Comparison of ENCODE assay signal across 17 mouse cellular contexts in the genomic region with DNA sequence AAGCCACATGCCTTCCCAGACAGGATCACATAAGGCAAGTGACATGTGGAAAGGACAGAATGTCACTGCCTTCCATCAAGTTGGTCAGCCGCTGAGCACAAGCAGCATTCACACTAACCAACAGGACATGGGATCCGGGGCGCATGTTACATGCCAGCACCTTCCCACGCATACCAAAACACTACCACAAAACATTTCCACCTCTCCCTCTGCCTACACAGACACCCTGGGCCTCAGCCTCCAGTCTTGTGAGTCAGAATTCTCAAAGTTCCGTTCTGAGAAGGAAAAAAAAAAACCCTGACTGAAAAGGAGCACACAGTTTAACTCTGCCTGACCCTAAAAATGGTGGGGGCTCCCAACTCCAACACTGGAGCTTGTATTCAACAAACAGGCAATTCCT.
A peak's percentile ranks its signal among the peaks of the same experiment; 100 is the strongest.
DNase-seq lines count a peak whose midpoint lies in the region; ATAC-seq and TF ChIP-seq lines count a peak whose summit lies in the region.
"Had no signal": no experiment of that assay in that cellular context is flagged by ENCODE, and none has a peak within 500 bp of the region (broad histone marks: within the 10 kb centered on the region; RNA-seq: fewer than 3 reads in every experiment).

No protein-coding gene starts in this region.

- no peaks in the 10 kb centered on the region; the same call in none of the 2 replicates for H3K4me1 ChIP-seq in hindbrain, embryonic 13.5 days (replicated peaks)
- peaks cover 6% of the 10 kb centered on the region for H3K4me1 ChIP-seq in hindbrain, embryonic 12.5 days
- H3K4me1 ChIP-seq in lung, embryonic 14.5 days (ENCODE audit: insufficient read depth): peaks cover 38% of the 10 kb centered on the region
- peaks cover 6% of the 10 kb centered on the region; the same call in 1 of the 2 replicates for H3K4me1 ChIP-seq in embryonic facial prominence, embryonic 14.5 days (ENCODE audit: control insufficient read depth, insufficient read depth, low read length)
- peaks cover 41% of the 10 kb centered on the region for H3K4me1 ChIP-seq in stomach, embryonic 14.5 days (ENCODE audit: control insufficient read depth, insufficient read depth, low read length)
- H3K4me1 ChIP-seq in forebrain, embryonic 11.5 days (replicated peaks; ENCODE audit: control insufficient read depth, insufficient read depth, low read length): peaks cover 5% of the 10 kb centered on the region; the same call in 1 of the 2 replicates

- no peak for ATAC-seq in hindbrain, embryonic 13.5 days (ENCODE audit: low FRiP score)
- no peak for ATAC-seq in hindbrain, embryonic 12.5 days (ENCODE audit: low FRiP score)
- no peak for ATAC-seq in lung, embryonic 14.5 days (ENCODE audit: insufficient read depth)
- ATAC-seq in embryonic facial prominence, embryonic 14.5 days (ENCODE audit: low read depth): no peak
- ATAC-seq in stomach, embryonic 14.5 days (ENCODE audit: insufficient number of reproducible peaks, insufficient read depth, low FRiP score, low read depth): no peak
- ATAC-seq in erythroid progenitor cell, adult 5-6 weeks (replicated peaks; ENCODE audit: low FRiP score, poor library complexity, severe bottlenecking): no peak
- no peak for ATAC-seq in forebrain, embryonic 11.5 days (replicated peaks; ENCODE audit: low FRiP score)

- H3K9ac ChIP-seq in hindbrain, embryonic 13.5 days: no peak overlapping the region
- H3K9ac ChIP-seq in hindbrain, embryonic 12.5 days: no peak overlapping the region
- H3K9ac ChIP-seq in lung, embryonic 14.5 days: no peak overlapping the region
- H3K9ac ChIP-seq in embryonic facial prominence, embryonic 14.5 days (ENCODE audit: low read depth, low read length): no peak overlapping the region
- no peak overlapping the region for H3K9ac ChIP-seq in stomach, embryonic 14.5 days (replicated peaks; ENCODE audit: low read depth, low read length)
- H3K9ac ChIP-seq in forebrain, embryonic 11.5 days (ENCODE audit: low read length): no peak overlapping the region
- H3K9ac ChIP-seq: liver, embryonic 14.5 days had no signal

- WGBS in hindbrain, embryonic 13.5 days: 85% methylated on average over 5 of the region's 5 CpGs
- 80% methylated on average over 5 of the region's 5 CpGs for WGBS in hindbrain, embryonic 12.5 days
- 52% methylated on average over 5 of the region's 5 CpGs for WGBS in lung, embryonic 14.5 days
- 75% methylated on average over 5 of the region's 5 CpGs for WGBS in embryonic facial prominence, embryonic 14.5 days
- 84% methylated on average over 5 of the region's 5 CpGs for whole genome bisulfite sequencing in stomach, embryonic 14.5 days
- 84% methylated on average over 5 of the region's 5 CpGs for WGBS in forebrain, embryonic 11.5 days

- H3K27ac ChIP-seq in hindbrain, embryonic 13.5 days: 0 out of 2 replicates have a peak overlapping the region, but pooled peaks have one; percentile 5
- H3K27ac ChIP-seq in hindbrain, embryonic 12.5 days: no peak overlapping the region
- peak overlapping the region; percentile 63; the same call in 1 of the 2 replicates for H3K27ac ChIP-seq in lung, embryonic 14.5 days (ENCODE audit: low read depth)
- peak overlapping the region; percentile 49; the same call in 1 of the 2 replicates for H3K27ac ChIP-seq in embryonic facial prominence, embryonic 14.5 days (replicated peaks; ENCODE audit: low read depth, low read length)
- H3K27ac ChIP-seq in stomach, embryonic 14.5 days (ENCODE audit: low read length): peak overlapping the region; percentile 86; the same call in 1 of the 2 replicates
- no peak overlapping the region for H3K27ac ChIP-seq in forebrain, embryonic 11.5 days (ENCODE audit: low read depth, low read length)
- H3K27ac ChIP-seq: liver, embryonic 14.5 days had no signal

- H3K9me3 ChIP-seq in hindbrain, embryonic 13.5 days: no peaks in the 10 kb centered on the region
- H3K9me3 ChIP-seq in hindbrain, embryonic 12.5 days (replicated peaks): no peaks in the 10 kb centered on the region
- H3K9me3 ChIP-seq in lung, embryonic 14.5 days (ENCODE audit: low read depth, low read length): no peaks in the 10 kb centered on the region
- H3K9me3 ChIP-seq in embryonic facial prominence, embryonic 14.5 days (ENCODE audit: control insufficient read depth, low read length): no peaks in the 10 kb centered on the region
- no peaks in the 10 kb centered on the region for H3K9me3 ChIP-seq in stomach, embryonic 14.5 days (ENCODE audit: control insufficient read depth, low read depth, low read length)
- H3K9me3 ChIP-seq in forebrain, embryonic 11.5 days (ENCODE audit: control insufficient read depth, low read length): no peaks in the 10 kb centered on the region
- H3K9me3 ChIP-seq: heart, embryonic 10.5 days; midbrain, embryonic 10.5 days had no signal

- H3K4me2 ChIP-seq in hindbrain, embryonic 13.5 days: no peak overlapping the region
- H3K4me2 ChIP-seq in hindbrain, embryonic 12.5 days (replicated peaks): no peak overlapping the region
- H3K4me2 ChIP-seq in lung, embryonic 14.5 days: no peak overlapping the region
- no peak overlapping the region for H3K4me2 ChIP-seq in embryonic facial prominence, embryonic 14.5 days (ENCODE audit: low read depth, low read length)
- H3K4me2 ChIP-seq in stomach, embryonic 14.5 days (replicated peaks; ENCODE audit: low read depth, low read length): no peak overlapping the region
- no peak overlapping the region for H3K4me2 ChIP-seq in forebrain, embryonic 11.5 days (ENCODE audit: low read depth, low read length, severe bottlenecking)

- H3K27me3 ChIP-seq in hindbrain, embryonic 13.5 days: 0 out of 2 replicates have a peak, but pooled peaks cover 4% of the 10 kb centered on the region
- H3K27me3 ChIP-seq in hindbrain, embryonic 12.5 days: no peaks in the 10 kb centered on the region
- H3K27me3 ChIP-seq in lung, embryonic 14.5 days (ENCODE audit: insufficient read depth, low read length): no peaks in the 10 kb centered on the region
- H3K27me3 ChIP-seq in embryonic facial prominence, embryonic 14.5 days (replicated peaks; ENCODE audit: control insufficient read depth, insufficient read depth, low read length): no peaks in the 10 kb centered on the region
- H3K27me3 ChIP-seq in stomach, embryonic 14.5 days (ENCODE audit: control insufficient read depth, insufficient read depth, low read length): no peaks in the 10 kb centered on the region
- H3K27me3 ChIP-seq in forebrain, embryonic 11.5 days (ENCODE audit: control insufficient read depth, insufficient read depth, low read length): no peaks in the 10 kb centered on the region

- no peak for TF ChIP-seq CTCF in lung, embryonic 14.5 days (IDR thresholded peaks at IDR 0.05; ENCODE audit: low read depth)

- H3K36me3 ChIP-seq in hindbrain, embryonic 13.5 days: peaks cover 16% of the 10 kb centered on the region; the same call in 1 of the 2 replicates
- H3K36me3 ChIP-seq in hindbrain, embryonic 12.5 days: peaks cover 43% of the 10 kb centered on the region
- H3K36me3 ChIP-seq in lung, embryonic 14.5 days (ENCODE audit: insufficient read depth): peaks cover 72% of the 10 kb centered on the region
- H3K36me3 ChIP-seq in embryonic facial prominence, embryonic 14.5 days (ENCODE audit: control insufficient read depth, insufficient read depth, low read length): peaks cover 78% of the 10 kb centered on the region
- peaks cover 64% of the 10 kb centered on the region for H3K36me3 ChIP-seq in stomach, embryonic 14.5 days (ENCODE audit: control insufficient read depth, insufficient read depth, low read length)
- H3K36me3 ChIP-seq in forebrain, embryonic 11.5 days (ENCODE audit: control insufficient read depth, insufficient read depth, low read length): peaks cover 9% of the 10 kb centered on the region; the same call in 1 of the 2 replicates

- DNase-seq in lung, embryonic 14.5 days: no peak
- DNase-seq in lung, adult 18-20 months: no peak
- no peak for DNase-seq in embryonic facial prominence, embryonic 14.5 days (ENCODE audit: low spot score)
- no peak for DNase-seq in forebrain, embryonic 11.5 days (ENCODE audit: low spot score)
- DNase-seq: cerebellum, postnatal 10 days; embryo, embryonic 11 days; gastrocnemius, postnatal 36 days; kidney, postnatal 4 days; lung, postnatal 4 days; thymus, postnatal 4 days had no signal

- H3K4me3 ChIP-seq in hindbrain, embryonic 13.5 days: no peak overlapping the region
- H3K4me3 ChIP-seq in hindbrain, embryonic 12.5 days: no peak overlapping the region
- H3K4me3 ChIP-seq in lung, embryonic 14.5 days (ENCODE audit: low read depth, low read length): no peak overlapping the region
- H3K4me3 ChIP-seq in embryonic facial prominence, embryonic 14.5 days (ENCODE audit: low read depth, low read length): no peak overlapping the region
- H3K4me3 ChIP-seq in stomach, embryonic 14.5 days (ENCODE audit: low read depth, low read length): no peak overlapping the region
- H3K4me3 ChIP-seq in forebrain, embryonic 11.5 days (ENCODE audit: low read depth, low read length): no peak overlapping the region
- H3K4me3 ChIP-seq: heart, embryonic 10.5 days; midbrain, embryonic 10.5 days had no signal

Comparison
In these comparisons a context has a peak if more than half of its experiments do, and no peak if none do; other contexts are left out.
1. H3K27ac ChIP-seq: peak in hindbrain, embryonic 13.5 days (single experiment), lung, embryonic 14.5 days (single experiment), embryonic facial prominence, embryonic 14.5 days (single experiment) and stomach, embryonic 14.5 days (single experiment); none in hindbrain, embryonic 12.5 days (single experiment) and forebrain, embryonic 11.5 days (single experiment).